Mouse (Mus musculus): ENCODE data around the gene Gm21973.

Gene Gm21973

DNA sequence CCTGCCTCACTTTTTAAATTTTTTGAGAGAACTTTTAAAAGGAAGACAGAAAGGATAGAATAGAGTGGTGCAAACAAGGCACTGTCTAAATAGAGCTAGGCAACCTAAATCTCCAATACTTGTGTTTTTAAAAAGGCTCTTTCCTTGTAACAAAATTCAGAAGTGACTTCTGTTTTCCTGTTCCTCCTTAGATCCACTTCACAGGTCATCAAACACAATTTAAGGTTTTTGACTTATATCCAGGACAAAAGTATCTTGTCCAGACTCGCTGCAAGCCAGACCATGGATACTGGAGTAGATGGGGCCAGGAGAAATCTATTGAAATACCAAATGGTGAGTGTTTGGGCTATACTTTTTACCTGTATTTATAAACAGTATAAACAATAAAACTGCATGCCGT lies at the start of gene Gm21973:
Gene Gm21973 (plus strand): TSS at position 301 of the 400 bp plus-strand sequence.
- no peak for DNase-seq (ENCODE audit: low spot score)

DNA sequence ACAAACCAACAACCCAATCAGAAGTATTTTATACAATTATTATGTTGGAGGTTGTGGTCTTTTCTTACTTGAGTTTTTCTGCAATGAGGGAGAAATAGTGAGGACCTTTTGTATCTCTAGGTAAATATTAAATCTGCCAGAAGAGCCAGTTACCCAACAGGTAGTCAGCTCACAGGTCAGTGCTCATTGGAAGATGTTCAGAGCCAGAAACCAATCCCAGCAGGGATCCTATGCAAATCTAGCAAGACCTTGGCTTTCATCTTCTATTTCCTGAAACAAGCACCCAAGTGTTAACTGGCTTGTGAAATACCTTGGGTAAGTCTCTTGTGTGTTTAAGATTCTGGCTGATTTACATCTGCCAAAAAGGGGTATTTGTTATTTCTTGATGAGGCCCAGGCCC lies 48.8 kb upstream of the Gm21973 start:
- DNase-seq (ENCODE audit: low spot score): no peak

DNA sequence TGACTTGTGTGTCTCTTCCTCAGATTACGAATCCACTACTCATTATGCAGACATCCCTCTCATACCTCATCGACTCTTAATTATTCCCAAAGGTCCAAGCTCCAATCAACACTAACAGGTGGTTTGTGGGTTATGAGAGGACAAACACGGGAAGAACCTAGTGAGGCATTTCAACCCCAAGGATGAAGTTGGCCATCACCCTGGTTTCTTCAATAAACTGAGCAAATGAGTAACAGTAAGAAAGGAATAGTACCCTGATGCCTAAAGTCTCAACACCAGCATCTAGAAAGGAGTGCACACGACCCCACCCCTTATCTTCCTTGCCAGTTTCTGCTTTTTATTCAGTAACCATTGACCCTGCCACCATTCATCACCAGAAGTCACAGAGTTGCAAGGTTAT lies 47.7 kb upstream of the Gm21973 start:
- no peak for DNase-seq (ENCODE audit: low spot score)

DNA sequence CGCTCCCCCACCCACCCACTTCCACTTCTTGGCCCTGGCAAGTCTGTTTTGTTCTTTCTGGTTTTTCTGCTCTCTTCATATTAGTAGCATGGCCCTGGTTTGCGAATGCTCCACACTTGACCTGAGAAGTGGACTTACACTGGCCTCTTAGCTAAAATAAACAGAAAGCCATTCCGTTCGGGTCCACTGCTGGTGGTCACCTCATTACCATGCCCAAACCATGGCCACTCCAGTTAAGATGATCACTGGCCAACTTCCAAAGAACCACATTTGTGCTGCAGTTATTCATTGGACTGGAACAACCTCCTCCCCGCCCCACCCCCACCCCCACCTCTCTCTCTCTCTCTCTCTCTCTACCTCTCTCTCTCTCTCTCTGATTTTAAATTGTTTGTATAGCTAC lies 43.6 kb upstream of the Gm21973 start:
- DNase-seq (ENCODE audit: low spot score): no peak

DNA sequence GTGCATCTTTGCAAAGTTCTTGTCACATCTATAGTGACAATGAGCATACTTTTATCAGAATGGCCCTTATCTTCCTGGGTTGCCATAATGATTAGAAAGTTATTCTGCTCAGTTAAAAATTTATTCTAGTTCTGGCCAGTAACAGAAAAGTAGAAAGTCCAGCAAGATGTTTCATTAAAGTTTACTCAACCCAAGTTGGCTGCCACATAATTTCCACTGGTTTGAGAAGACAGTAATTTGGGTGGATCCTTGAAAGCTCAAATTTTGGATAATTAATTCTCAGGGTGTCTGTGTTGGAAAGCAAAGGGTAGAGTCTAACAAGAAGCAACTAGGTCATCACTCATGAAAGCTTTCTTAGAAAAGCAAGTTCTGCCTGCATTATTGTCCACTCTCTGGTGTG lies 41.5 kb upstream of the Gm21973 start:
- no peak for DNase-seq (ENCODE audit: low spot score)

DNA sequence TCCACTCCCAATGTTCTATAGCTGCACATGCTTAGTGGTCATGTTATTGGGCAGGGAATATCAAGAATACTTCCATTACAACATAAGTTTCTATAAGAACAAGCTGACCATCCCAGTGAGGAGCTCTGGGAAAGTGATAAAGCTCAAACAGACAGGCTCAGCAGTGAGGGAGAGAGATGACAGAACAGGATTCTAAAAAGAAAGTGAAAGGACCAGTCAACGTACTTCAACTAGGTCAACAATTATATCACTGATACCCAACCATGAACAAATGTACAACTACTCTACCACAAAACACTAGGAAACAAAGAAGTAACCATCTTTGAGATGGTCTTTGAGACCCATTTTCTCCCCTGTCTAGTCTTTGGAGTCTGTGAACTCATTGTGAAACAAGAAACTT lies 28.6 kb upstream of the Gm21973 start:
- no peak for DNase-seq (ENCODE audit: low spot score)

DNA sequence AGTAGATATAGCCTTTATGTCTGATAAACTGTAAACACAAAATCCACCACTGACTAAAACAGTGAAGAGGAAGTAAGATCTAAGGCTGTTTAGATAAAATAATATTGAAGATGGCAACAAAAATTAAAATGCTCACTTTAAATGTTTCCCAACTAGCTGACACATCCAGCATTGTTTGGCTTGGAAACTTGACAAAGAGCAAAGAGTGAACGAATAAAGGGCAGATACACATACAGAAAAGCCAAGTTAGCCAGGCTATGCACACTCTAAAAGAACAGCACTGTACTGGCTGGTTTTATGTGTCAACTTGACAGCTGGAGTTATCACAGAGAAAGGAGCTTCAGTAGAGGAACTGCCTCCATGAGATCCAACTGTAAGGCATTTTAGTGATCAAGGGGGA lies 27.1 kb upstream of the Gm21973 start:
- no peak for DNase-seq (ENCODE audit: low spot score)

DNA sequence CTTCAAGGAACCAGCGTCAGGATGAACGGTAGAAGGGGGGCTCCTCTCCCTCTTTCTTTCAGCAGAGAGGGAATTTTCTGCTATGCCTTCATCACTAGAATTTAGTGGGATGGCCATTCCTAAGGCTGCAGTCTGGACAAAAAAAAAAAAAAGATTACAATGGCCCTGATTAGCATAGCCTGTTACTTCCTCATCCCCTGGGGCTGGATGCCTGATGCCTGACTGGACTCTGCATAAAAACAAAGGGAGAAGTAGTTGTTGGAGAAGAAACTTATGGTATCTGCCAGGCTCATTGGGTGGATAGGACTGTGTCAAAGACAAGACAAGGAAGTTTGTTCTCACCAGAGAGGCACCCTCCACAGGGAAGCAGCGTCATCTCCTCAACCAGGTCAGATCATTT lies 25.7 kb upstream of the Gm21973 start:
- DNase-seq (ENCODE audit: low spot score): no peak

DNA sequence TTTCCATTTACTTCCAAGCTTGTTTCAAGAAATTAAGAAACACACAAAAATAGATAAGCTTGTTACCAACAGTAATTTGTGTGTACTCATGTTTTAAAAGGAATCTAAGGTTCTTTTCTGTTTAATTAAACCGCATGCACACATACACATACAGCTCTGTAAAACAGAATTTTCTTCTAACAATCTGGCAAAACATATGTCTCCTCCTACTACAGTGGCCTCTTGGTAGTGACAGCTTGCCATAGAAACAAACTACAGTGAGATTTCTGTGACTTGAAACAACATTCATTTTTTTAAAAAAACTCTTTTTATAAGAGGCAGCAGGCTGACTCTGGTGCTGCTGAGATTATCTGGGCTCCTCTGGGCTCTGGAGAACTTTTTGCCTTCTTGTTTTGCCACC lies 18.7 kb upstream of the Gm21973 start:
- no peak for DNase-seq (ENCODE audit: low spot score)

DNA sequence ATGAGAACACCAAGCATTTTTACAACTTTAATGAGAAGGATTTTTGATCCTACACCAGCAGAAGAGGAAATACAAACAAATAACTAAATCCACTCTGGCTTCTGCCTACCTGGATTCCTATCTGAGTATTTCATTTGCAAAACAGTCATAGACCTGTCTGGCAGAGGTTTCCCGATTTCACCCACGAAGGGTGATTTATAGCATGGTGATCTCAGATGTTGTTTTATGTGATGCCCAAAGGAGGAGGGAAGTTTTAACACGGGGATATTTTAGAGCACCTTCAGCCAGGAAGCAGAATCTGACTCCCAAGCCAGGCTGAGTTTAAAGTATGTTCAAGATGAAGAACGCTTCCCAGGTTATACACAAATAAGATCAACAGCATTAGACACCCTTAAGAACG lies 13.4 kb upstream of the Gm21973 start:
- DNase-seq (ENCODE audit: low spot score): no peak

DNA sequence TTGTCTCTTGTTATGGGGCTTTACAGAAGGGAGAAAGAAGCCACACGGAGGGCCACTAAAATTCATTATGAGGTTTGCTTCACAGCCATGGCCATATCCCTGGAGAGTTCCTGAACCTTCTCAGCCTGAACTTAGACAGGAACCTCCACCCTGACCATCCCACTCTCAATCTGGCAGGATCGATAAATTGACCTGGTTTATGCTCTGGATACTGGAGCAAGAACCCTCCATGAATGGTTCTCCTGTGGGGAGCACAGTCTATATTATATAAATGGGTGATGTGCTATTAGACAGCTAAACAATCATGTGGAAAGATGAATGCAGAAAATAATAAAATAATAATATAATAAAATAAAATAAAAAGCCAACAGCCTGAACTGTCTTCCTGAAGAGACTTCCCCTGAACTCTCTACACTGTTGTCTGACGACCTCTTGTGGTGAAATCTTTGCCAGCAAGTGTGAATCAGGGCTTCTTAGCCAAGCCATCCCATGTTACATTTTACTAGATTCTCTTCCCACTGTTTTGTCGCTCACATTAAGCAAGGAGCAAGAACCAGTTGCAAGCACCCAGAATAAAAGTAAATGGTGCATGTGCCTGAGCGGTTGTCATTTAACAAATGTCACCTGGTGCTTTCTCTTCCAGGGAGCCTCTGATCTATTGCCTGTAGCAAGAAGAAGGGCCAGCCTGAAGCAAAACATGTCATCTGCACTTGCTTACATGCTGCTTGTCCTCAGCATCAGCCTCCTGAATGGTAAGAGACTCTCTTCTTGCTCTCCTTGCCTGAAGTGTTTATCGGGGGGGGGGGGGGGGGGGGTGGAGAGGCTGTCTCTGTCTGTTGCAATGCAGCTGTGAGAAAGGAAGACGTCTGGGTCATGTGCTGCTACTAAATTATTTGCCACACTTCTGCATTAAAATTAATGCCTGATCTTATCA lies 11.4 kb upstream of the Gm21973 start:
- DNase-seq (ENCODE audit: low spot score): peak; percentile 54

DNA sequence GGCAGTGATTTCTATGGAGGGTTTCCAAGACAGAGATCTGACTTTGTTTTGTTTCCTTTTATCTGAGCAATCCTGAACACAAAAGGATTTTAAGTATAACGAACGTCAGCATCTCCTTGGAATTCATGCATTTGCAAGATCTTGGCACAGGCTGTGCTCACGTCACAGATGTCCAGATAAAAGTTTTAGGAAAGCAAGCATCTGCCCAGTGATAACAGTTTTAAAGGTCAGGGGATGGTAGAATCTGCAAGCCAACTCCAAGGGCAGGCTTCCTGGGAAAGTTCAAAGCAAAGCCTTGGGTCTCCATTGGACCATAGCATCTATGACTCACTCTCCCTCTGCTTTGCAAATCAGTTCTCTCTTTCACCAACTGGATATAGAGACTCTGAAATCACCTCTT lies 5.4 kb downstream of the Gm21973 start:
- no peak for DNase-seq (ENCODE audit: low spot score)

DNA sequence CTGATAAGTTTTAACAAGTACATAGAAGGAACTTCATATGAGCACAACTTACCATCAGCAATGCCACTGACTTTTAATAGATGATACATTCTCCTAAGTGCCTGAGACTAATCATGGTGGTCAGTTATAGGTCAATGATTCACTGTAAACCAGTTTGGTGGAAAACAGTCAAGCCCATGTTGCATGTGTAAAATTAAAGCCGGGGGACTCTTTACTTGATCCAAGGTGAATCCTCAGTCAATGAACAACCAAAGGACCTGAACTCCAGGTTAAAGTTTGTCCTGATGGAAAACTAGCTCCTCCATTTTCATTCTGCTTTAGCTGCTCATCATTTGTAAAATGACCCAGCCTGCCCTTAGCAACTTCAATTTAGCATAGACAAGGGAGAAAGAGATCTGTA lies 7.4 kb downstream of the Gm21973 start:
- DNase-seq (ENCODE audit: low spot score): no peak

DNA sequence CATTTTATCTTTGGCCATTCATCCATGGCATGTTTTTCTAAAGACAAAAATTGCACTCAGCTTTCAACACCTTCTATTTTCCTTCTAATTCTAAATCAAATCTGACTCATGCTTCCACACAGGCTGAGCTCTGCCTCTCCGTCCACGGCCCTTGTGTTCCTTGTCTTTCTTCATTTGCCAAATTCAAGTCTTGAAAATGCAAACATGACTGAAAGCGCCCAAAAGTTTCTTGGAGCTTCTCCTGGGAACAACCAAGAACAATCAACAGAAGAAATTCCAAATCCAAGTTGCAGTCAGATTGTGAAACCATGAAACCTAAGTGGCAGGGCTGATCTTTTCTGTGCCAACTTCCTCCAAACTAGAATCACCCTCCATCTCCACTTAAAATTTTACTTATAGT lies 13.4 kb downstream of the Gm21973 start:
- DNase-seq (ENCODE audit: low spot score): no peak

DNA sequence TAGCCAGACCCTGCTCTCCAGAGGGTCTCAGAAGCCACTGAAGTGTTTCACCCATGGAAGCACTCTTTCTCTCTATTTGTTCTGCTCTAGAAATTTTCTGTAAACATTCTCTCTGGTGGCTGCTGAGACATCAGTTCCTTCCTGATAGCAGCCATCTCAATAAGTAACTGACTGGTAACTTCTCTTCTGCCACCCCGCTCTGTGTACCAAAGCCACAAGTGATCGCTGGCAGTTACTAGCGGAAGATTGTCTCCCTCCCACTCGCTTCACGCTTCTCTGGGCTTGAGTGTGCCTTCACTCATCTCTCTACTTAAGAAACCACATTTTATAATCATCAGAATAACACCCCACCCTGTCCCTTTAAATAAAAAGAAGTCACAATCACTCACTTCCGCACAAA lies 21.9 kb downstream of the Gm21973 start:
- DNase-seq (ENCODE audit: low spot score): no peak

DNA sequence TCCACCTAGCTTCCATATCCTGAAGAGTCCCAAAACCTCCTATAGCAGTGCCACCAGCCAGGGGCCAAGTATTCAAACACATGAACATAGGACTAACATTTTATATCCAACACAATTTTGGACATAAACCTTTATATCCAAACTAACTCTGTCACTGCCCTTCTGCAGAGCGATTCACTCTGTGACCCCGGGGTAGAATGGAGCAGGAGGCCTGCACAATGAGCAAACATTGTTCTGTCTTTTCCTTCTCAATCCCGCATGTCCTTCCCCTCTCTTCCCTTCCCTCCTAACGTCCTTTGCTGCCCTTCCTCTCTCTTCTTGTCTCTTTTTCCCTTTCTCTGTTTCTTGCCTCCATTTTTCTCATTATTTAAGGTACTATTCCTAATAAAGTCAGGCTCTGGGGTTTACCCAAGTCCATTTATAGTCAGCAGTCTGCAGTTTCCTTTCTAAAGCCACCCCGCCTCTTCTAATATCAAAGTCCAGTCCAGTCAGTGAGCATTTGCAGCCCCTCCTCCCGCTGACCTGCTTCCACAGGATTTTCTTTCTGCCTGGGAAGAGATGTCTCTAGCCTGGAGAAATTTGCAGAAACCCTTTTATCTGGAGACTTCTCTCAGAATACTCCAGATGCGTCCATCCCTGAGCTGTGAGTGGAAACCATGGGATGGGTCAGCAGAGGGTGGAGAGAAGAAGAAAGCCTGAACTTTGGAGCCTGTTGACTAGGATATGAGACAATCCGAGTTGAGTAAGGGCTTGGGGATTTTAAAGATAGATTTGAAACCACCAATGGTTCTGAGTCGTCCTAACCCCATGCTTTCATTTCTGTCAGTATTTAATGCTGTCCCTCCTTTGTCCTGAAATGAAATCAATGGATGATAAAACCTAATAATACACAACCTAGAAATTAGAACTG lies 33.1 kb downstream of the Gm21973 start, which contains the start of gene Agxt2:
Gene Agxt2 (plus strand): TSS at position 494 of the 910 bp plus-strand sequence.
- DNase-seq (ENCODE audit: low spot score): no peak

DNA sequence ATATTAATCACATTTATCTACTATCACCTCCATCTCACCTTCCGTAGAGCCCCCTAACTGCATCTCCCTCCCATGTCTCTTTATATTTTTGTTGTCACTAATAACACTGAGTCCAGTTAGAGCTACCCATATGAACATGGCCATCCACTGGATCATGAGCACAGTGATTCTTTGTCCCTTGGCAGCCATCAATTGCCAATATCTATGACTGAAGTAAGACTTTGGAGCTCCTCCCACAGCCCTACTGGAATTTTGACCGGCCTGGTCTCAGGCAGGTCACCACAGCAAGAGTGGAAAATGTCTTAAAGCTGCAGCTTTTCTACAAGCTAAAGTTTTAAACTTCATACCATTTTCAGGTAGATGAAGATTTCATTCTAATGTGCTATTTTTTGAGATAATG lies 41.2 kb downstream of the Gm21973 start:
- DNase-seq (ENCODE audit: low spot score): no peak

DNA sequence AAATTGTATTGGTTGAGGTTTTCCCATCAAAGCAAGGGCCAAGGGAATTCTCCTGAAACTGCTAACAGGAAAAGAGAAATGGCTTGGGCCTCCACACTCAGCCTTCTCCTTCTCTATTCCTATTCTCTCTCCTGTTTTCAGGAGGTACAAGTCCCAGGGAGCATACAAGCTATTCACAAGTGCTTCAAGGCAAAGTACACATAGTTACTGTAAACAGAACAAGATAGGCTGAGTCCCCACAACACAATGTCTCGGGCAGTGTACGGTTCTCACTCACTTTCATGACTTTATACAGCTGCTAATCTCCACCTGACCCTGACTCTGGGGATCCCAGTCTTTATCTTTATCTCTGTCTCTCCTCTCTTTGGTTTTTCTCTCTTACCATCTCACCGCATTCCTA lies 50.2 kb downstream of the Gm21973 start:
- DNase-seq (ENCODE audit: low spot score): no peak

DNA sequence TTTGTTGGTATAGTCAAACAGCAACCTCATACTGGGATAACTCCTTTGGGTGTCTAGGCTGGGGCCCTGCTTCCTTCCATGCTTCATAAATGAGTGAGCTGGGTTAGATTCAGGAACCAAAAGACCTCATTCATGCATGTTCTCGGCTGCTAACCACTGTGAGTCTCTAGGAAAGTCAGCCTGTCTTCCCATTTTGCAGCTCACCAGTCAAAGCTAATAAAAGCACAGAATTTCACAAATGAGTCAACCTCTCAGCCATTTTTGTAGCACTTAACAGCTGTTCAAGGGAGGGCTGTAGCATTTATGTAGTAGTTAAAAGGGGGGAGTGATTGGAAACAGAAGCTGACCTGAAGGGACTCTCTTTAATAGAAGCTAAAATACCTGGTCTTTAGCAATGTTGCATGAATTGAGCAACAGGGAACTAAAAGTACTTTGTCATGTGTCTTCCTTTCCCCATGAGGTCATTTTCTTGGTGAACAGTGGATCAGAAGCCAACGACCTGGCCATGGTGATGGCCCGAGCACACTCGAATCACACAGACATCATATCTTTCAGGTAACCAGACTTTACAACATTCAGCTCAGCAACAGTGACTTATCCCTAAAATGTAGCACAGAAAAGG lies 53.3 kb downstream of the Gm21973 start:
- no peak for DNase-seq (ENCODE audit: low spot score)

DNA sequence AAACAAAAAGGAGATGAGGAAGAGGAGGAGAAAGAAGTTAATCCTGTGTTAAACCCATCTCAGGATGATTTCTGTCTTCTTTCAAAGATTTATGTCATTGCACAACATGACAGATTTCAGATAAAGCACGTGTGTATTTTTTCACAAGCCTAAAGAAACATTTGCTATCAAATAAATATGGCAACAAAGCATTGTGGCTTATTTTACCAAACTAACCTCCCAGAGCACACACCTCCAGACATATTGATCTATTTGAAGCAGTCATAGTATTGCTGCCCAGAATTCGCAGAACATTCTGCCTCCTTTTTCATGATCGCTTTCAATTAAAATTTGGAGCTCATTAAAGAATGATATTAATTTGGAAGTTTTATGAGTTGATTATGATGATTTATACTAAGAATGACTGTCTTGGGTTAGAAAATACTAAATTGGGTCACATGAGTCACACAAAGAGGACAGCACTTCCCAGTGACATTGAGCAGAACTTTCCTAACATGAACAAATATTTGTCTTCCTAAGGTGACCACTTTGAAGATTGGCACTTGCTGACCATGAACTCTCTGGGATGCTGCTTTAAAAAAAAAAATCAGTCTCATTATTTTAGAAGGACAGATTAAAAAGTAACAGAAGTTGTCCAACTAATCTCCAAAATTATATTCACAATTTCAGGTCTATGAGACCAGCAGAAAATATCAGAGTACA lies 54.7 kb downstream of the Gm21973 start:
- no peak for DNase-seq (ENCODE audit: low spot score)

DNA sequence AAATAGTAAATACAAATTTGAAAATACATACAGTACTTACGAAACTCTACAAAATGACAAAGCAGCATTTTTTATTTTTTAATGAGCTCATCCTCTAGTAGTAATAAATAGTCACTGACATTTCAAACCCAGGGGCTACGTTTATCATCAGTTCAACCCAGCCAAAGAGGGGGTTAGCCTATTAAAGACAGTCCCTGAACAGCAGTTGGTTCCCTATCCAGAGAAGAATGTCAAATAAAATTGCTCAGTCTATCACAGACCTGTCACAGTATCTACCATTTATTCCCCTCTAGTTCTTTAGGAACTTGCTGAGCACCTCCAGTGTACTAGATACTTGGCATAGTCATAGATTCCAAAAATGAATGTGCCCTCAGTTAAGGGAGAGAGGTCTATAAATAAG lies 62.1 kb downstream of the Gm21973 start:
- no peak for DNase-seq (ENCODE audit: low spot score)

DNA sequence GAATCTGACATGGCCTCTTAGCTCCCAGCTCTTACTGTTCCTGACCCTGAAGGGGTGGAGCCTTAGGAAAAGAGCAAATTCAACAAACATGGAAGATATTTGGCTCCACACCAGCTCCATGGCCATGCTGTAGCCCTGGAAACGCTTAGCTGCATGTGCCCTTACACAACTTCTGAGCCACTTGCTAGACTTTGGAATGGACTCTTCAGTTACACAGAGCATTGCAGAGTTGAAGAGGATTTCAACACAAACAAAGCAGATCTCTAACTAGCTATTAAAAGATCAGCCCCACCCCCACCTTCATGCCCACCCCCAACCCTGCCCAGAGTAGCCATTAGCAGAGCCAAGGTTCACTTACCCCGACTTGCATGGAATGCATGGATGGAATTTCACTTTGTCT lies 74.6 kb downstream of the Gm21973 start:
- DNase-seq (ENCODE audit: low spot score): no peak
